In genomic region chr9:44882981-44883569, GRCm38 (mm10) we compare ENCODE assay signal across 8 mouse cellular contexts. TPM values are rescaled to one million over a fixed set of nuclear protein-coding genes. Genes with fewer than 3 reads are reported as not detected.
DNase-seq lines count a peak whose midpoint lies in the region; ATAC-seq and TF ChIP-seq lines count a peak whose summit lies in the region.

No protein-coding gene starts in this region.

- no peaks in the 10 kb centered on the region for H3K27me3 ChIP-seq in spleen, adult 2 months (ENCODE audit: control insufficient read depth, insufficient read depth, low read length)
- no peaks in the 10 kb centered on the region for H3K27me3 ChIP-seq in midbrain, embryonic 15.5 days (replicated peaks)

- no peak for TF ChIP-seq CTCF in spleen, adult 2 months (IDR thresholded peaks at IDR 0.05; ENCODE audit: extremely low read depth, insufficient read depth, insufficient read length, insufficient replicate concordance)

- H3K9ac ChIP-seq in midbrain, embryonic 15.5 days = peak overlapping the region; percentile 97

- peaks cover 4% of the 10 kb centered on the region; the same call in 1 of the 2 replicates for H3K4me1 ChIP-seq in spleen, adult 2 months (ENCODE audit: control insufficient read depth, insufficient read depth, insufficient read length)
- peaks cover 22% of the 10 kb centered on the region for H3K4me1 ChIP-seq in midbrain, embryonic 15.5 days

- 4% methylated on average over 21 of the region's 21 CpGs for WGBS in spleen, adult 2 months
- WGBS in midbrain, embryonic 15.5 days = under 1% methylated on average over 21 of the region's 21 CpGs

- TF ChIP-seq POLR2A in spleen, adult 2 months (IDR thresholded peaks at IDR 0.05; ENCODE audit: low read depth, low read length) = no peak

- DNase-seq in spleen, adult 2 months (ENCODE audit: low read depth in 1 of 2, low spot score in 2 of 2) = peak in 1 of 2 experiments; percentile 16
- no peak for DNase-seq in spleen, adult 12 weeks (ENCODE audit: low spot score)
- DNase-seq in cerebellum, adult 18-20 months = peak; percentile 32 to 51
- DNase-seq in frontal cortex, adult 2 months (ENCODE audit: extremely low spot score in 1 of 2, low spot score in 1 of 2) = peak; percentile 41 to 73
- peak; percentile 58 for DNase-seq in left cerebral cortex, adult 11 months (ENCODE audit: low spot score)
- no peak for DNase-seq in ovary, postnatal 36 days (ENCODE audit: low spot score)
- DNase-seq in ovary, postnatal 14 days (ENCODE audit: low spot score) = no peak

- peak overlapping the region; percentile 98 for H3K4me2 ChIP-seq in midbrain, embryonic 15.5 days

- peak; percentile 9; the same call in 1 of the 2 replicates for ATAC-seq in midbrain, embryonic 15.5 days (replicated peaks)

- no peaks in the 10 kb centered on the region for H3K9me3 ChIP-seq in midbrain, embryonic 15.5 days

- H3K27ac ChIP-seq in spleen, adult 2 months (ENCODE audit: insufficient read depth, low read length) = no peak overlapping the region
- peak overlapping the region; percentile 98 for H3K27ac ChIP-seq in midbrain, embryonic 15.5 days

- no peaks in the 10 kb centered on the region for H3K36me3 ChIP-seq in spleen, adult 2 months (ENCODE audit: control insufficient read depth, insufficient read depth, low read length)
- no peaks in the 10 kb centered on the region for H3K36me3 ChIP-seq in midbrain, embryonic 15.5 days (replicated peaks)

- H3K4me3 ChIP-seq in spleen, adult 2 months (ENCODE audit: extremely low read depth, insufficient read depth, insufficient read length) = peak overlapping the region; percentile 68; the same call in 1 of the 2 replicates
- peak overlapping the region; percentile 96 for H3K4me3 ChIP-seq in midbrain, embryonic 15.5 days

RNA-seq across cellular contexts. Expression of gene Kmt2a, which starts 2.0 kb away (rescaled TPM):
- polyA plus RNA-seq in spleen, adult 2 months (2012; rRNA removed) = 36.8 and 38.4 TPM in 2 replicates
- 29.9 and 32.5 TPM in 2 replicates for polyA plus RNA-seq in frontal cortex, adult 2 months (2012; rRNA removed)
- 23.5 and 25.6 TPM in 2 replicates for polyA plus RNA-seq in midbrain, embryonic 15.5 days (2015; fragmentation: Nextera tagmentation; extraction: Ambion mirVana)

RNA-seq across cellular contexts. Expression of gene Atp5l, which starts 37.5 kb away (rescaled TPM):
- 65.8 and 79.4 TPM in 2 replicates for polyA plus RNA-seq in spleen, adult 2 months (2012; rRNA removed)
- 723 and 788 TPM in 2 replicates for polyA plus RNA-seq in frontal cortex, adult 2 months (2012; rRNA removed)
- 670 and 687 TPM in 2 replicates for polyA plus RNA-seq in midbrain, embryonic 15.5 days (2015; fragmentation: Nextera tagmentation; extraction: Ambion mirVana)

Comparison
In these comparisons a context has a peak if more than half of its experiments do, and no peak if none do; other contexts are left out.
1. DNase-seq: peak in cerebellum, adult 18-20 months (2 of 2), frontal cortex, adult 2 months (2 of 2) and left cerebral cortex, adult 11 months (single experiment); none in spleen, adult 12 weeks (single experiment), ovary, postnatal 36 days (single experiment) and ovary, postnatal 14 days (single experiment).